Mouse (Mus musculus) midbrain, embryonic 13.5 days (tissue): ENCODE results near the gene Ralgps2. TPM values are rescaled to one million over a fixed set of nuclear protein-coding genes. Genes with fewer than 3 reads are reported as not detected.
A peak's percentile ranks its signal among the peaks of the same experiment; 100 is the strongest.

Source experiments
- ATAC-seq: fragments of 200-750 bp; cut with Nextera tagmentation; 2 replicates; pipeline ENCODE4 v1.8.0; 2017; ENCODE audit warnings: mild to moderate bottlenecking, moderate TSS enrichment, moderate library complexity
- H3K27ac ChIP-seq: fragments of 300-500 bp; sonication (generic); 2 replicates; pipeline ENCODE4 v1.5.1; 2015; ENCODE audit warnings: inconsistent platforms, mild to moderate bottlenecking, moderate library complexity
- H3K27me3 ChIP-seq: fragments of 300-500 bp; sonication (generic); 2 replicates; pipeline ENCODE4 v1.6.1; 2015; ENCODE audit warnings: mild to moderate bottlenecking, inconsistent platforms
- H3K36me3 ChIP-seq: fragments of 300-500 bp; sonication (generic); 2 replicates; pipeline ENCODE4 v1.6.1; 2015; ENCODE audit warnings: mild to moderate bottlenecking, inconsistent platforms
- H3K4me1 ChIP-seq: fragments of 300-500 bp; sonication (generic); replicated peaks from 2 replicates; pipeline ENCODE4 v1.6.1; 2015; ENCODE audit warnings: inconsistent platforms
- H3K4me2 ChIP-seq: fragments of 300-500 bp; sonication (generic); replicated peaks from 2 replicates; pipeline ENCODE4 v1.6.1; 2015; ENCODE audit warnings: moderate library complexity, mild to moderate bottlenecking, inconsistent platforms
- H3K4me3 ChIP-seq: fragments of 300-500 bp; sonication (generic); replicated peaks from 2 replicates; pipeline ENCODE4 v1.5.1; 2015; ENCODE audit warnings: mild to moderate bottlenecking, inconsistent platforms
- H3K9ac ChIP-seq: fragments of 300-500 bp; sonication (generic); replicated peaks from 2 replicates; pipeline ENCODE4 v1.6.1; 2015; ENCODE audit warnings: mild to moderate bottlenecking, inconsistent platforms
- H3K9me3 ChIP-seq: fragments of 300-500 bp; sonication (generic); 2 replicates; pipeline ENCODE4 v1.6.1; 2016; ENCODE audit warnings: mild to moderate bottlenecking, inconsistent platforms
- WGBS: fragments of 180-500 bp; shearing (Covaris S2); methylation state at CpG from one replicate; pipeline ENCODE4 v1.1.7; 2015; 5-methylcytosine and 5-hydroxymethylcytosine counted together
- polyA plus RNA-seq: library from polyadenylated mRNA; unstranded; fragments of >200 nt; fragmentation: Nextera tagmentation; extraction: Ambion mirVana; gene quantifications from 2 replicates; pipeline ENCODE4 v1.2.1, GENCODE M21; 2015

Ralgps2 gene
- polyA plus RNA-seq, 1 experiment from 2014 or later: 143 TPM

DNA sequence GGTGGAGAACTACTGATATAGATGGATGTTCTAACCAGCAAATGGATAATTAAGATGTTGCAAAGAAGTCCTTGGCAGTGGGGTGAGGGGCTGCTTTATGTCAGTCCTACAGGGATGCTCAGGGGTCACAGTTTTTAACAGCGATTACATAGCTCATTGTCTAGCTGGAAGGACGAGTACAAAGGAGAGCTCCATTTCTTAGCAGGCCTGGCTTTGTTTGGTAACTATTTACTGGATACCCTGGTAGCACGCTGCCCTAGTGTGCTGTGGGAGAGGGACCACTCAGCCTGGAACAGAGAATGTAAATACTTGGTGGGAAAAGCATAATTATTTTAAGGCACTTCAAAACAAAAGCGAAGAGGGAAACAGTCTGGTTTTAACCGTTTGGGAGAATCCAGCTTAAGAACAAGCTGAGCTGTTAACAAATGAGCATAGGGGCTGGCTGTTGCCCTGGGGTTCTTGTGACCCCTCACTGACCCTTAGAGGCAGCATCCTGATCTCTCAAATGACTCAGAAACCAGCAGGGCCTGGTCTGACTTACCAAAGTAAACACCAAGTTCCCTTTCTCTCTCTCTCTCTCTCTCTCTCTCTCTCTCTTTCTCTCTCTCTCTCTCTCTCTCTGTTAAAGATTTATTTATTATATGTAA, 149.5 kb downstream of the Ralgps2 start:
- no peaks in the 10 kb centered on the region for H3K9me3 ChIP-seq
- H3K4me2 ChIP-seq: no peak overlapping the region
- 5% methylated on average over 5 of the region's 5 CpGs for WGBS
- no peak overlapping the region for H3K4me3 ChIP-seq
- H3K27ac ChIP-seq: no peak overlapping the region
- peaks cover 11% of the 10 kb centered on the region; the same call in 1 of the 2 replicates for H3K4me1 ChIP-seq
- H3K9ac ChIP-seq: no peak overlapping the region
- peaks cover 32% of the 10 kb centered on the region for H3K27me3 ChIP-seq
- no peaks in the 10 kb centered on the region for H3K36me3 ChIP-seq
- ATAC-seq: peak; percentile 74

DNA sequence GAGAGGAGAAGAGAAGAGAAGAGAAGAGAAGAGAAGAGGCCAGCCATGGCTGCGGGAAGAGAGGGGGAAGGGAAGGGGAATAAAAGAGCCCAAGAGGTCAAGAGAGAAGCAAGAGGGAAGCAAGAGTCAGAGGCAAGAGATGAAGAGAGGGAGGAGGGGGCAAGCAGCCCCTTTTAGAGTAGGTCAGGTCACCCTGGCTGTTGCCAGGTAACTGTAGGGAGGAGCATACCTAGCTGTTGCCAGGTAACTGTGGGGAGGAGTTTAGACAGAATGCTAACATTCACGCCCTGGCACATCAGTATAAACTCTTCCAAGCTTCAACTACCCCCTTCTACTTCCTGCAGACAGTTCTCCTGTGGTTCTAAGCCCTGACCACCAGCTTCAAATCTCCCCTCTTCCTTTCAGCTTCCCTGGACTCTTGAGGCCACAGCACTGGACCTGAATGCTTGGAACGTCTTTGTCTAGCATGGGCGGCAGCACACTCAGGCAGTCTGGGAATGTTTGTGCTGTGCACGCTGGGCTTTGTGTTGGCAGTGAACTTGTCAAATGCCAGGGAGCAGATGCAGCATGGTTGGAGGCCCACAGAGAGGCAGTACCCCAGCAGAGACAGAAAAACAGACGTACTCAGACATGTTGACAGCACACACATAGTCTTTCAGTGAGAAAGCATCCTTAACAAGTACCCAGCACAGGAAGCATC, 152.1 kb downstream of the Ralgps2 start:
- Histone ChIP-seq H3K9me3 (no peaks in the 10 kb centered on the region), H3K27ac (no peak overlapping the region), H3K4me3 (no peak overlapping the region), H3K27me3 (peaks cover 44% of the 10 kb centered on the region), H3K4me1 (peaks cover 14% of the 10 kb centered on the region), H3K9ac (no peak overlapping the region), H3K4me2 (no peak overlapping the region), H3K36me3 (no peaks in the 10 kb centered on the region)
- ATAC-seq: no peak
- 24% methylated on average over 6 of the region's 6 CpGs for WGBS

DNA sequence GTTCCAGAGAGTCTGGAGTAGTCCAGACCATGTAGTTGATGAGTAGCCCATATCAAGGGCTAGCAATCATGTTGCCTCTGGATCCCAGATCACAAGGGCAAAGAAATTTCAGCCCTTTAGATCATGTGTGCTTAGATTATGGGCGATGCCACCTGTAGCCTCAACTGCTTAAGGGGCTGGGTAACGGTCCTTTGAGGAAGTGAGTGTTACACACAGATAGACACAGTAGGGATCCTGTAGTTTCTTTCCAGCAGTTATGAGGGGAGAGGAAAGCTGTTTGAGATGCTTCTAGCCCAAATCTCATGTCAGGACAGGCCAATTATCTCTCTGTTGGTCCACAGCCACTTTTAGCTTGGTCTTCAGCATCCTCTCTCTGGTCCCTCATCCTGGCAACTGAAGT, 153.4 kb downstream of the Ralgps2 start:
- Histone ChIP-seq H3K27me3 (peaks cover 44% of the 10 kb centered on the region), H3K36me3 (no peaks in the 10 kb centered on the region), H3K27ac (no peak overlapping the region), H3K9ac (no peak overlapping the region), H3K4me1 (peaks cover 26% of the 10 kb centered on the region), H3K4me2 (no peak overlapping the region), H3K4me3 (no peak overlapping the region), H3K9me3 (no peaks in the 10 kb centered on the region)
- WGBS: 84% methylated on average over 2 of the region's 2 CpGs
- ATAC-seq: no peak

DNA sequence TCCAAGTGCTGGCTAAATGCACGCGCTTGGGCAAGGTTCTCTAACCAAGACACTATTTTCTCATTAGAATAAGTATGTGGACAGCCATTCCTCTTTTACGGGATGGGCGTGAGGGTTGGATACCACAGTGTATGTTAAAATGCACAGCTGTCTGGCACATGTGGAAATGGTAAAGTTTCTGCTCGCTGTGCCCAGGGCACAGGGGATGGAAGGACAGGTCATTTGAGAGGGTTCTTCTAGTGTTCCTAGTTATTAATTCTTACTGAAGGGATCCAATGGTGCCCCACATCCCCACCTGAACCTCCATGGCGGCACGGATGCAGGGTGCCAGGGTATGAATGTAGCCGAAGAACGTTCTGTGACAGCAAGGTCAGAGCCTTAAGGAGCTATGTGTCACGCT, 154.5 kb downstream of the Ralgps2 start:
- ATAC-seq: no peak
- no peak overlapping the region for H3K4me2 ChIP-seq
- no peak overlapping the region for H3K4me3 ChIP-seq
- peaks cover 34% of the 10 kb centered on the region for H3K4me1 ChIP-seq
- no peaks in the 10 kb centered on the region for H3K36me3 ChIP-seq
- H3K27ac ChIP-seq: no peak overlapping the region
- H3K9me3 ChIP-seq: no peaks in the 10 kb centered on the region
- no peak overlapping the region for H3K9ac ChIP-seq
- WGBS: 95% methylated on average over 10 of the region's 10 CpGs
- H3K27me3 ChIP-seq: peaks cover 47% of the 10 kb centered on the region

DNA sequence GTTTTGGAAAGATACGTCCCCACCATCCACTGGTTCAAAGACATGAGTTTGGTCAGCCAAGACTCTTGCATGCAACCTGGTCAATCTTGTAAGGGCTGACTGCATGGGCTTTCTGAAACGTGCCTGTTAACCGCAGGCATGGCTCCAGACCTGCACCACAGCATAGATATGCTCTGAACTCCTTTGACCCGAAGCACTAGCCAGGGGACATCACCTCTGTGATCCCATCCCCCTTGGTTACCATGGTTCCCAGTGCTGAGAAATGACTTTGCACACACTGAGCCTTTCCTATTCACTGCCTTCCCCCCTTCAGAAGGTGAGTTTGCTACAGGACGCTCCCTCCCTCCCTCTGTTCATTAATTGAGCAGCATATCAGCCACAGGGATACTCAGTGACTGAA, 155.3 kb downstream of the Ralgps2 start:
- no peak overlapping the region for H3K4me3 ChIP-seq
- H3K4me1 ChIP-seq: peaks cover 38% of the 10 kb centered on the region
- no peak overlapping the region for H3K4me2 ChIP-seq
- H3K36me3 ChIP-seq: no peaks in the 10 kb centered on the region
- no peak overlapping the region for H3K9ac ChIP-seq
- ATAC-seq: no peak
- WGBS: 49% methylated on average over 5 of the region's 5 CpGs
- peaks cover 48% of the 10 kb centered on the region for H3K27me3 ChIP-seq
- no peaks in the 10 kb centered on the region for H3K9me3 ChIP-seq
- no peak overlapping the region for H3K27ac ChIP-seq

DNA sequence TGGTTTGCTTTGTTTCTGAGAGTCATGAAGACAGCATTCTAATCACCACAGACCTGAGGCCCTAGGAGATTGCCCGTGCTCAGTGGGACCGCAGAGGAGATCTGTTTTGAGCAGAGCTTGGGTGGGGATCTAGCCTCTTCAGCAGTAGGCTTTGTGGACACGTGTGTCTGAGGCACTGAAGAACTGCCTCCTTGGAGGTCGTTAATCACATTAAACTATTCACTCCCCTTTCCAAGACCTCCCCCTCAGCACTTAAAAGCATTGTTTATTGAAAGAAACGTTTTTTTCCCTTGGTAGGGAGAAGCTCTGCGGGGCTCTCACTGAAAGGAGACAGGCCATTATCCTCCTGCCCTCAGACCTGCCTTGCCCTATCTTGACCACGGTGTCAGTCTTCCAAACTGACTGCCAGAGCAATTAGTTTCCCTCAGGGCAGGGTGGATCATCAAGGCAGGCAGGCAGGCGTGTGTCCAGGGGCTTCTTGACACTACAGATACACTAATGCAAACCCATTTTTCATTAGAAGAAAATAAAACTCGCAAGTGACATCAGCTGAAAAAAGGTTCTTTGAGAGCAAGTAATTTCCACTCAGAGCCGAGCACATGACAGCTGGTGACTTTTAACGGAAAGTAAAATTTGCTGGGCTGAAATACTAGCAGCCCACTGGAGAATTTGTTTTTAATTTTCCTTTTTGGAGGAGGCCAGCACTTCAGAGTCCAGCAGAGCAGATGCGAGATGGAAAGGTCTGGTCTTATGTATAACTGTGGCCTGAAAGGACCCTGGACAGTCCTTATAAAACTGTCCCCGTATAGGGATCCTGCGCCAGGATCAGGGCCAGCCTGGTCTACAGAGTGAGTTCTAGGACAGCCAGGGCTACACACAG, 157.2 kb downstream of the Ralgps2 start:
- Histone ChIP-seq H3K27me3 (peaks cover 36% of the 10 kb centered on the region), H3K4me2 (no peak overlapping the region), H3K4me3 (no peak overlapping the region), H3K36me3 (no peaks in the 10 kb centered on the region), H3K9me3 (no peaks in the 10 kb centered on the region), H3K4me1 (peaks cover 37% of the 10 kb centered on the region), H3K9ac (no peak overlapping the region), H3K27ac (peak overlapping the region; percentile 11; the same call in 1 of the 2 replicates)
- WGBS: 24% methylated on average over 14 of the region's 14 CpGs
- peak; percentile 57 for ATAC-seq

DNA sequence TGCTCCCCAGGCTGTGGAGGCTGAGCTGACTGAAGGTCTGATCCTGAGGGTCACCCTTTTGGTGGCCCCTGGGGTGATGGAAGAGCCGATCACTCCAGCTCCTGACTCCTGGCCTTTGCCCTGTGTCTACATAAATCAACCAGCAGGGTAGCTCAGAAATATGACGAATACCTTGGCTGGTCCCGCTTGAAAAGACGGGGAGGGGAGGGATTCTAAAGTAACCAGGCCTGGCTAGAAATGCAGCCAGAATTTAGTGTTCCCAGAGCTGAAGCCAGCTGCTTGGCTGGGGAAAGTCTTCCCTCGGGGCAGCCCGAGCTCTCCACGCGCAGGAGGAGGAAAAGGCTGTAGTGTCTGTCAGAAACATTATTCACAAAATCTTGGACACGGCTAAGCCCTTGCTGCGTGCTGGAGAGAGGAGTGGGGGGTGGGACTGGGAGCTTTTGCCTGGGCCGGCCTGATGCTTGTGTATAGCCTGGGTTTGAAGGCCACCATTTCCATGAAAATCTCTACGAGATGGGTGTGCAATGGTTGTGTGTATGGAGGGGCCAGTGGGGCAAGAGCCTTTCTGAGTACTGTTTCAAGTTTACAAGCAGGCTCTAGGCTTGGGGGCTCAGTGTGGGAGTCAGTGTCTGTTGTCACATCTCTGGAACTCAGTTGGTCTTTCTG, 158.2 kb downstream of the Ralgps2 start:
- 17% methylated on average over 12 of the region's 12 CpGs for WGBS
- Histone ChIP-seq H3K4me3 (no peak overlapping the region), H3K27ac (peak overlapping the region; percentile 11), H3K9ac (no peak overlapping the region), H3K36me3 (no peaks in the 10 kb centered on the region), H3K4me2 (peak overlapping the region; percentile 3; the same call in 1 of the 2 replicates), H3K4me1 (peaks cover 36% of the 10 kb centered on the region), H3K27me3 (peaks cover 35% of the 10 kb centered on the region), H3K9me3 (no peaks in the 10 kb centered on the region)
- peak; percentile 55 for ATAC-seq

DNA sequence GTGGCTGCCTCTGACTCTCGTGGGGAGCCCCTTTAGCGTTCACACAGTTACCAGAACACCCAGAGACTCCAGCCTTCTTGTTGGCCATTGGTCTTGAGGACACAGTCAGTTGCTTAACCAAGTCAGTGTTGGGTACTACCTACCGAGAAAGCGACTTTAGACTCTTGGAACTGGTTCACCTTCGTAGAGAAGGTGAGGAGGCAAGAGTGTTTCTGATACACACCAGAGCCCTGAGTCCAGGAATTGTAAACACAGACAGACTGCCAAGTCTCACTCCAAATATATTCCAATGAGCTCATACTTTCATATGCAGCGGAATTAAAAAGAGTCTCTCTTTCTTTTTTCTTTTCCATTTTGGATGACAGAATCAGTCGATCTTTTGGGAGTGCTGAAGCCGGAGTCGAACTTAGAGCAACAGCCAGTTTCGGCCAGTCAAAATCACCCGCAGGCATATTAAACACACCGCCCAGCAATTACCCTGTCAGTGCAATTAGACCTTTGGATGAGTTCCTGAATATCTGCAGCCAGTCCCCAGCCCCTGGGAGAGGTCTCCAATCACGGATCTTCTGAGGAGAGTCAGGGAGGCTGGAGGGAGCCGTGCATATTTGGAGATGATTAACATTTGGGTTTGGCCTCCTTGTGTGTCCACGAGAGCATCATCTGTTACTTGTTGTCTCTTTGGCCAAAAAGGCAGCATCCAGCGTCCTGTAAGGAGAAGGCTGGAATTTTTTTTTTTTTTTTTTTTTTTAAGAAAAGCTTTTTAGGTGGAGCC, 159.0 kb downstream of the Ralgps2 start:
- H3K4me3 ChIP-seq: no peak overlapping the region
- no peak overlapping the region for H3K4me2 ChIP-seq
- 57% methylated on average over 16 of the region's 16 CpGs for WGBS
- H3K9me3 ChIP-seq: no peaks in the 10 kb centered on the region
- ATAC-seq: no peak
- H3K9ac ChIP-seq: no peak overlapping the region
- no peaks in the 10 kb centered on the region for H3K36me3 ChIP-seq
- H3K27ac ChIP-seq: peak overlapping the region; percentile 11
- peaks cover 31% of the 10 kb centered on the region for H3K27me3 ChIP-seq
- peaks cover 36% of the 10 kb centered on the region for H3K4me1 ChIP-seq

DNA sequence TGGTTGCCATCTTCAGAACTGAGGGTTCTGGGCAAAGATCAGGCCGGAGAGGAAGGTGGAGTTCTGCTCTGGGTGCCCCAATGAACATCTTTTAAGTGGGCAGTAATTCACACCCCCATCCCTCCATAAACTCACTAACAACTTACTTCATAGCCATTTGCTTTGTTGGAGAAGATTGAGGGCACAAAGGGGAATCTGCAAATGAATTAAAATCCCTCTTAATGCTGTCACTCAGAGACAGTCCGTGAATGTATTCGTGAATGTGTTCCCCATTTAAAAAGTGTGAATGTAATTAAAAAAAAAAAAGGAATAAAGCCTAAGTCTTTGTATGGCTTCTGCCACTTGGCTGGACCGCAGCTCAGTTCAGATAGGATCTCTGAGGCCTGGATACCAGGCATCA, 159.8 kb downstream of the Ralgps2 start:
- Histone ChIP-seq H3K27me3 (peaks cover 26% of the 10 kb centered on the region), H3K27ac (no peak overlapping the region)
- ATAC-seq: no peak

DNA sequence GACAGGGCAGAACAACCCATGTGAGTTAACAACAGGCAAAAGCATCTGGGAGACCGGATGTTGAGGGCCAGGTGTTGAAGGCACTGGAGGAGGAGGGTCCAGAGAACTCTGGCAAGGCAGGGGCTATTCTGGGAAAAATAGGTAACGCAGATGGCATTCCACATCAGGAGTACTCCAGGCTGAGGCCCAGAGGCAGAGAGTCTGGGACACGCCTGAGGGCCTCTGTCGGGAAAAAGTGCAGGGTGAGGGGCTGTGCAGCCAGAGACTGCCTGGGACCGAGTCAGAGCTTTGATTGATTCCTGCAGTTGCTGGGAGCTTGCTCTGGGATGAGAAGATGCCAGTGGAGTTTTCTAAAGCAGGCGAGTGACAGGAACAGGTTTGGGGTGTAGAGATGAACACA, 160.4 kb downstream of the Ralgps2 start:
- Histone ChIP-seq H3K9ac (0 out of 2 replicates have a peak overlapping the region, but pooled peaks have one; percentile 28), H3K4me2 (no peak overlapping the region), H3K9me3 (no peaks in the 10 kb centered on the region), H3K4me3 (no peak overlapping the region), H3K36me3 (no peaks in the 10 kb centered on the region), H3K27ac (no peak overlapping the region), H3K4me1 (peaks cover 36% of the 10 kb centered on the region), H3K27me3 (peaks cover 20% of the 10 kb centered on the region)
- WGBS: 45% methylated on average over 6 of the region's 6 CpGs
- ATAC-seq: no peak

More for the DNA sequence above, 159.8 kb downstream of the Ralgps2 start:
- H3K4me2 ChIP-seq: no peak overlapping the region
- peaks cover 36% of the 10 kb centered on the region for H3K4me1 ChIP-seq
- no peak overlapping the region for H3K9ac ChIP-seq
- no peak overlapping the region for H3K4me3 ChIP-seq
- WGBS: 14% methylated on average over 4 of the region's 4 CpGs
- H3K36me3 ChIP-seq: no peaks in the 10 kb centered on the region
- no peaks in the 10 kb centered on the region for H3K9me3 ChIP-seq

DNA sequence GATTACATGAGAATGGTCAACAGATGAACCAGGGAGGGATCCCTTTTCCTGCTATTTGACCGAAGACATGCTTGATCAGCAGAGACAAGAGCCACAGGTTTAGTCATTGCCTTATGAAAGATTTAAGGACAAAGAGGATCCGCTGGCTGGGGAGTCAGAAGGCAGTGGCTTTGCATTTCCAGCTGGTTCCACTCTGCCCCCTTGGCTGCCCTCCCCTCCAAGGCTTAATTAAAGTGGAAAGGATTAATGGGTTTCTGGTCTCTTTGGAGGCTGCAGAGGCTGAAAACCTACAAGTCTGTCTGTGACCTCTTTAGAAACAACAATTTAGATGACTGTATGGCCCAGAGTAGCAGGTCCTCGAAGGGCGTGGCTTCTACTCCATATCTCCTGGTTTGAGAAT, 161.5 kb downstream of the Ralgps2 start:
- peaks cover 36% of the 10 kb centered on the region for H3K4me1 ChIP-seq
- no peak for ATAC-seq
- H3K4me3 ChIP-seq: no peak overlapping the region
- H3K4me2 ChIP-seq: no peak overlapping the region
- 61% methylated on average over 4 of the region's 4 CpGs for WGBS
- no peaks in the 10 kb centered on the region for H3K9me3 ChIP-seq
- no peak overlapping the region for H3K9ac ChIP-seq
- H3K27ac ChIP-seq: no peak overlapping the region
- no peaks in the 10 kb centered on the region for H3K36me3 ChIP-seq
- H3K27me3 ChIP-seq: peaks cover 20% of the 10 kb centered on the region; the same call in 1 of the 2 replicates
